Mouse (Mus musculus) lung, adult 10 weeks (tissue): ENCODE results near the gene Vps45. TPM values are rescaled to one million over a fixed set of nuclear protein-coding genes. Genes with fewer than 3 reads are reported as not detected.

Experiments
- polyA plus RNA-seq: library from polyadenylated mRNA; stranded (reverse); fragments of 350-450 nt; fragmentation: Illumina TruSeq; extraction: RNeasy Lipid Tissue Mini Kit (QIAGEN cat#74804); gene quantifications from one replicate; pipeline ENCODE4 v1.2.3, GENCODE M21; 2014; ENCODE audit warnings: low read depth, low replicate concordance; ENCODE audit not compliant: insufficient read depth

The Vps45 gene
- 19.7 TPM for polyA plus RNA-seq

DNA sequence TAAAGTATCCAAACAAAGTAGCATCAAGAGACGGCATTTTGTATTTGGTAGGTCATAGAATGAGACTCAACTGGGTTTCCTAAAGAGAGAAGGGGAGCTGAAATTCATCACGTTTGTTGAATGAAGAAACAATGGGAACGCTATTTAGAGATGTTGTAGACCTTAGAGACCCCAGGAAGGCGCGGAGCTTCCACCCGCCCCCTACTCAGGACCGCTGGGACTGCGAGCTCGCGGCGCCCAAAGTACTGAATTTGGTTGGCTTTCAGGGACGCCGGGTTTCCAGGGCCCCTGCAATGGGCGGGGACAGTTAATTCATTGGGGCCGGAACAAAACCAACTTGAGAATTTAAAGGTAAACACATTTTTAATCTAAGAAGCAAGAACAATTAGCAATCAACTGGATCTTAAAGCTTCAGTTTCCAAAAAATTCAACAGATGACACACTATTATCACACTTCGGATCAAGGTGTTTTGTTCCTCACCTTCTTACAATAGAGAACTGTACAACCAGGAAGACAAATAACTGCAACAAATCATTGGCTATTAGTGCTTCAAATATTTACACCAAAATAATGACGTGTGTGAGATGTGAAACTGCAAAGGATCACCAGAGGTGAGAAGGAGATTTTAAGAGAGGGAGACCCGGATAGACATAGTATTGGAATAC lies at the start of gene Vps45:
Gene Vps45, minus strand, starts transcription at position 236 of the 666 bp plus-strand sequence.

DNA sequence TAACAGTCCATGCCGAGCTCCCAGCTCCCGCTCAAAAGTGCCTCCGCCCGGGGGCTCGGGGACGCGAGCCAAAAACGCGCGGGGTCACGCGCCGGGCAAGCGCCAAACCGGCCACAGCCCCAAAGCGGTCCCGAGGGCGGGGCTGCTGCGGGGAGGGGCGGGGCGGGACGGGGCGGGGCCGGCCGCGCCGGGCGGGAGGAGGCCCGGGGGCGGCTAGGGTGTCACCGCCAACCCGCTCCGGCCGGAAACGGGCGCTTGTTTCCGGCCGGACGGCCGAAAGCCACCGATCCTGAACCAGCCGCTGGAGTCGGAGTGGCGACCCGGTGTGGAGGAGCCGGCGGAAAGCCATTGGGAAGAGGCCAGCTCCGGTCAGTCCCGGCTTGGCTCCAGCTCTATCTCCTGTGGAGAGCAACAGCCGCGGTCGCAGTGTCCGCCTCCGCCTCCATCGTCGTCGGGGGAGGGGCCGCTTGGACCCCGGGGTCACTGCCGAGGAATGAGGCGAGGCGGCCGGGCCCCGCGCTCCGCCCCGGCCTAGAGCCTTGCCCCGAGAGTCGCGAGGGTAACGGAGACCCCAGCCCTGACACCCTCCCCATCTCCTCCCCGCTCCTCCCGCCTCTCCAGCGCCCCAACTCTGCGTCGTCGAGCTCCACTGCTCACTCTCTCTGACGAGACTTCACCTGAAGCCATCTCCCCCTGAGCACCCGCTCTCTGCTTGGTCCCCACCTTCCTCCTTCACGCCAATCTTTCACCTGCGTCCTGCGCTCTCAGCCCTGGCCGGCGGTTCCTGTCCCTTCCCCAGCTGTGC lies 46.2 kb upstream of the Vps45 start, which contains the start of gene Otud7b:
Gene Otud7b, plus strand, starts transcription at position 267 of the 805 bp plus-strand sequence.

DNA sequence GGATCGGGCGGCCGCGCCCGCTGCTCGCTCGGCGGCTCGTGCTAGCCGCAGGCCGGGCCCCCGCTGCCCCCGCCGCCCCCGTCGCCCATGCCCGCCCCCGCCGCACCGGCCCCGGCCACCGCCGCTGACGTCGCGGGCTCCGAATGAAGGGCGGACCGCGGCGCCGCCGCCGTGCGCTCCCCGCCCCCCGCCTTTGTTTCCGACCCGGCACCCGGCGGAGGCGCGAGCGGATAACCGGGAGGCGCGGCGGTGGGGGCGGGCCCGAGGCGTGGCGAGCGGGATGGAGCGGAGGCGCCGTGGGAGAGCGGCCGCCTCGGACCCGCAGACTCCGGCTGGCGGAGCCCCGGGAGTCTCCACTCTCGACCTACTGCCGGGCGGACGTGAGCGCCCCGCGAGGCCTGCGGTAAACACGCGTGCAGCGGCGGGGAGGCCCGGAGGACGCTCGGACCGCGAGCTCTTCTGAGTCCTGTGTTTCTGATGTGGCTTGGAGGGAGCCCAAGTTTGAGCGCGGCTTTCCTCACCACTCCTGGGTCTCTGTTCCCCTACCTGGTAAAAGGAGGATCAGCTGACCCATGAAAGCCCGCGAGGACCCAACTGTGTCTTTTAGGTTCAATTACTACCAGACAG lies 62.4 kb downstream of the Vps45 start, which contains the start of gene Plekho1:
Gene Plekho1, minus strand, starts transcription at position 200 of the 627 bp plus-strand sequence.

Other genes with a start within 250 kb of the Vps45 start
- gene Rprd2, start 239.6 kb downstream of the Vps45 start, polyA plus RNA-seq: 5.7 TPM
- 21.4 TPM for gene Prpf3, start 202.6 kb downstream of the Vps45 start, polyA plus RNA-seq
- 239 TPM for gene Mrps21, start 186.9 kb downstream of the Vps45 start, polyA plus RNA-seq
- 5.9 TPM for gene Ciart, start 176.2 kb downstream of the Vps45 start, polyA plus RNA-seq
- gene BC028528, start 166.5 kb downstream of the Vps45 start, polyA plus RNA-seq: 313 TPM
- 86.4 TPM for gene Aph1a, start 164.5 kb downstream of the Vps45 start, polyA plus RNA-seq
- gene Car14, start 153.8 kb downstream of the Vps45 start, polyA plus RNA-seq: 16.3 TPM
- 47.6 TPM for gene Anp32e, start 129.2 kb downstream of the Vps45 start, polyA plus RNA-seq
- gene Plekho1, start 62.5 kb downstream of the Vps45 start, polyA plus RNA-seq: 84.1 TPM
- 14.2 TPM for gene Otud7b, start 46.1 kb upstream of the Vps45 start, polyA plus RNA-seq
- gene Mtmr11, start 103.5 kb upstream of the Vps45 start, polyA plus RNA-seq: 5.5 TPM
- gene Sf3b4, start 113.9 kb upstream of the Vps45 start, polyA plus RNA-seq: 24.0 TPM
- gene Sv2a, start 122.7 kb upstream of the Vps45 start, polyA plus RNA-seq: 0.72 TPM
- 43.7 TPM for gene Bola1, start 161.2 kb upstream of the Vps45 start, polyA plus RNA-seq
- gene Hist2h2ab, start 161.4 kb upstream of the Vps45 start, polyA plus RNA-seq: not detected
- not detected for gene Hist2h2ac, start 162.4 kb upstream of the Vps45 start, polyA plus RNA-seq
- gene Hist2h2be, start 162.7 kb upstream of the Vps45 start, polyA plus RNA-seq: 6.0 TPM
- gene Hist2h3c2, start 180.7 kb upstream of the Vps45 start, polyA plus RNA-seq: 6.1 TPM
- gene Hist2h2aa2, start 181.8 kb upstream of the Vps45 start, polyA plus RNA-seq: 119 TPM
- gene Hist2h2aa1, start 187.0 kb upstream of the Vps45 start, polyA plus RNA-seq: 16.0 TPM
- not detected for gene Hist2h3c1, start 188.2 kb upstream of the Vps45 start, polyA plus RNA-seq
- gene Hist2h4, start 204.8 kb upstream of the Vps45 start, polyA plus RNA-seq: not detected
- not detected for gene Hist2h3b, start 210.2 kb upstream of the Vps45 start, polyA plus RNA-seq
- gene Hist2h2bb, start 211.3 kb upstream of the Vps45 start, polyA plus RNA-seq: not detected
- 5.0 TPM for gene Fcgr1, start 235.5 kb upstream of the Vps45 start, polyA plus RNA-seq